8 mouse cellular contexts compared by ENCODE assay signal in the genomic region with DNA sequence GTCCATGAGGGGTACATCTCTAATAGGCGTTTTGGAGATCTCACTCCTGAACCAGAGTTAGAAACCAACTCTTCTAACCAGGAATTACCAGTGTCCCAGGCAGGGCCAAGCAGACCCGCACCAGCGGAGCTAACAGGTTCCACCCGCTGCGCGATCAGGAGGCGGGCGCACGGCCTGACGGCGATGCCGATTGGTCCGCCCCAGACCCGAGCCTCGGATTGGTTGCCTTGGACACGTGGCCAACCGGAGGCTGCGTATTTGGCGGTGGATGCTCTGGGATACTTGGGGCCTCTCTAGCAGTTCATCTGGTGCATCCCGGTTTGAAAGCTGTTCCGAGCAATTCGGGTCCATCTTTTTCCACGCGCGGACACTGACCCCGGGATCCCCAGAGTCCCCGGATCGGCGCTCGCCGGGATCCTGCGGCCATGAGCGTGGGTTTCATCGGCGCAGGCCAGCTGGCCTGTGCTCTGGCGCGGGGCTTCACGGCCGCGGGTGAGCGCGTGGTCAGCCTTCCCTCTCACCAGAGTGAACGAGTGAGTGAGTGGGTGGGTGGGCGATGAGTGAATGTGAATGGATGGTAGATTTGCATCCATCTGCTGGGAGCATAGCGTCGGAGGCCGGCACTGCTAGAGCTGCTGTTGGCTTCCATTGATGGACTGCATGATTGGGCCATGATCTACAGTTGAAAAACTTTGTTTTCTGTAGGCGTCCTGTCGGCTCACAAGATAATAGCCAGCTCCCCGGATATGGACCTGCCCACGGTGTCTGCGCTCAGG. TPM values are rescaled to one million over a fixed set of nuclear protein-coding genes. Genes with fewer than 3 reads are reported as not detected.
DNase-seq lines count a peak whose midpoint lies in the region; ATAC-seq lines count a peak whose summit lies in the region.

A gene (plus strand): TSS at position 255 of the 776 bp plus-strand sequence.

- H3K4me1 ChIP-seq in hindbrain, embryonic 14.5 days (replicated peaks; ENCODE audit: control insufficient read depth, insufficient read depth, low read length), result peaks cover 15% of the 10 kb centered on the region

- peak within 1 kb of the TSS; percentile 82 for H3K27ac ChIP-seq in hindbrain, embryonic 14.5 days

- H3K4me3 ChIP-seq in hindbrain, embryonic 14.5 days (replicated peaks; ENCODE audit: low read length), result peak within 1 kb of the TSS; percentile 72

- peak; percentile 98 for ATAC-seq in hindbrain, embryonic 14.5 days (ENCODE audit: low FRiP score)

- no peaks in the 10 kb centered on the region for H3K27me3 ChIP-seq in hindbrain, embryonic 14.5 days (ENCODE audit: control insufficient read depth, insufficient read depth, low read length)

- peak; percentile 95 for DNase-seq in R1 (ENCODE audit: low read depth, low spot score)
- peak; percentile 95 to 97 for DNase-seq in cerebellum, postnatal 25 days
- peak; percentile 85 to 92 for DNase-seq in frontal cortex, postnatal 25 days (ENCODE audit: low spot score in 2 of 2)
- DNase-seq in hindbrain, embryonic 14.5 days (ENCODE audit: low spot score), result peak; percentile 96
- peak; percentile 90 for DNase-seq in left cerebral cortex, adult 11 months (ENCODE audit: low spot score)
- DNase-seq in lung, postnatal 4 days, result peak; percentile 95
- peak; percentile 86 for DNase-seq in retina, postnatal 7 days (ENCODE audit: low read depth, low spot score)
- DNase-seq in urinary bladder, adult 2 months (ENCODE audit: low spot score), result peak; percentile 83

- WGBS in hindbrain, embryonic 14.5 days, result under 1% methylated on average over 52 of the region's 52 CpGs

- H3K9ac ChIP-seq in hindbrain, embryonic 14.5 days, result peak within 1 kb of the TSS; percentile 79

- peak within 1 kb of the TSS; percentile 85 for H3K4me2 ChIP-seq in hindbrain, embryonic 14.5 days (replicated peaks)

- no peaks in the 10 kb centered on the region for H3K9me3 ChIP-seq in hindbrain, embryonic 14.5 days (ENCODE audit: control insufficient read depth, low read length)

- H3K36me3 ChIP-seq in hindbrain, embryonic 14.5 days (replicated peaks; ENCODE audit: control insufficient read depth, insufficient read depth), result peaks cover 31% of the 10 kb centered on the region

RNA-seq across cellular contexts. Expression of the gene that starts here (rescaled TPM):
- 63.0 and 68.0 TPM in 2 replicates for polyA plus RNA-seq in hindbrain, embryonic 14.5 days (2014; fragmentation: Nextera tagmentation; extraction: Ambion mirVana)
- 34.1 and 46.5 TPM in 2 replicates for polyA plus RNA-seq in urinary bladder, adult 2 months (2012; rRNA removed)

Comparison
In these comparisons a context has a peak if more than half of its experiments do, and no peak if none do; other contexts are left out.
1. Peak in every context shown above with its lines: DNase-seq, ATAC-seq, H3K4me3 ChIP-seq and H3K27ac ChIP-seq.